In genomic region chr9:57075681-57076381, GRCm38 (mm10) we compare ENCODE assay signal across 8 mouse cellular contexts. TPM values are rescaled to one million over a fixed set of nuclear protein-coding genes. Genes with fewer than 3 reads are reported as not detected.
A peak's percentile ranks its signal among the peaks of the same experiment; 100 is the strongest.
DNase-seq lines count a peak whose midpoint lies in the region; ATAC-seq and TF ChIP-seq lines count a peak whose summit lies in the region.

No protein-coding gene starts in this region.

- H3K4me2 ChIP-seq in heart, embryonic 12.5 days = peak overlapping the region; percentile 82
- H3K4me2 ChIP-seq in kidney, postnatal 0 days (ENCODE audit: low read length) = peak overlapping the region; percentile 66
- H3K4me2 ChIP-seq in liver, embryonic 11.5 days = peak overlapping the region; percentile 95
- H3K4me2 ChIP-seq in stomach, embryonic 14.5 days (replicated peaks; ENCODE audit: low read depth, low read length) = peak overlapping the region; percentile 98

- ATAC-seq in erythroid progenitor cell, adult 5-6 weeks (replicated peaks; ENCODE audit: low FRiP score, poor library complexity, severe bottlenecking) = peak; percentile 60
- peak; percentile 86 for ATAC-seq in heart, embryonic 12.5 days (ENCODE audit: insufficient number of reproducible peaks, low FRiP score)
- ATAC-seq in kidney, postnatal 0 days (replicated peaks; ENCODE audit: low FRiP score, low read depth) = peak; percentile 87
- ATAC-seq in liver, embryonic 11.5 days (replicated peaks; ENCODE audit: low FRiP score) = peak; percentile 81
- peak; percentile 84 for ATAC-seq in stomach, embryonic 14.5 days (ENCODE audit: insufficient number of reproducible peaks, insufficient read depth, low FRiP score, low read depth)

- H3K4me1 ChIP-seq in heart, embryonic 12.5 days (replicated peaks) = peaks cover 25% of the 10 kb centered on the region
- peaks cover 4% of the 10 kb centered on the region for H3K4me1 ChIP-seq in kidney, postnatal 0 days (replicated peaks; ENCODE audit: insufficient read depth, low read length)
- peaks cover 18% of the 10 kb centered on the region for H3K4me1 ChIP-seq in liver, embryonic 11.5 days (replicated peaks; ENCODE audit: control insufficient read depth, insufficient read depth, low read length)
- H3K4me1 ChIP-seq in stomach, embryonic 14.5 days (ENCODE audit: control insufficient read depth, insufficient read depth, low read length) = peaks cover 10% of the 10 kb centered on the region; the same call in 1 of the 2 replicates

- DNase-seq in CD4-positive helper T cell, adult 2 months (ENCODE audit: low read depth, low spot score) = peak; percentile 100
- peak; percentile 100 for DNase-seq in brain, embryonic 18.5 days (ENCODE audit: low read depth, low spot score)
- peak; percentile 100 for DNase-seq in kidney, postnatal 0 days (ENCODE audit: low spot score)
- peak; percentile 97 for DNase-seq in liver, embryonic 11.5 days (ENCODE audit: low spot score)
- DNase-seq in naive thymus-derived CD4-positive, alpha-beta T cell, adult 2 months (ENCODE audit: low read depth) = peak; percentile 99

- under 1% methylated on average over 42 of the region's 43 CpGs for WGBS in heart, embryonic 12.5 days
- whole genome bisulfite sequencing in kidney, postnatal 0 days = under 1% methylated on average over 41 of the region's 43 CpGs
- under 1% methylated on average over 43 of the region's 43 CpGs for WGBS in liver, embryonic 11.5 days
- under 1% methylated on average over 43 of the region's 43 CpGs for WGBS in stomach, embryonic 14.5 days

- no peaks in the 10 kb centered on the region for H3K9me3 ChIP-seq in heart, embryonic 12.5 days (replicated peaks)
- H3K9me3 ChIP-seq in kidney, postnatal 0 days (replicated peaks; ENCODE audit: low read length) = no peaks in the 10 kb centered on the region
- H3K9me3 ChIP-seq in liver, embryonic 11.5 days (ENCODE audit: control insufficient read depth, low read length) = no peaks in the 10 kb centered on the region
- no peaks in the 10 kb centered on the region for H3K9me3 ChIP-seq in stomach, embryonic 14.5 days (ENCODE audit: control insufficient read depth, low read depth, low read length)

- peak overlapping the region; percentile 80 for H3K4me3 ChIP-seq in heart, embryonic 12.5 days
- H3K4me3 ChIP-seq in kidney, postnatal 0 days (replicated peaks; ENCODE audit: low read depth, low read length) = peak overlapping the region; percentile 84
- peak overlapping the region; percentile 97 for H3K4me3 ChIP-seq in liver, embryonic 11.5 days (ENCODE audit: low read depth, low read length)
- peak overlapping the region; percentile 74 for H3K4me3 ChIP-seq in stomach, embryonic 14.5 days (ENCODE audit: low read depth, low read length)

- peak overlapping the region; percentile 97 for H3K27ac ChIP-seq in heart, embryonic 12.5 days (ENCODE audit: poor library complexity, severe bottlenecking)
- H3K27ac ChIP-seq in kidney, postnatal 0 days = peak overlapping the region; percentile 98
- H3K27ac ChIP-seq in liver, embryonic 11.5 days (ENCODE audit: low read depth, low read length) = peak overlapping the region; percentile 99
- H3K27ac ChIP-seq in stomach, embryonic 14.5 days (ENCODE audit: low read length) = peak overlapping the region; percentile 98

- no peaks in the 10 kb centered on the region; the same call in 1 of the 2 replicates for H3K36me3 ChIP-seq in heart, embryonic 12.5 days
- no peaks in the 10 kb centered on the region for H3K36me3 ChIP-seq in kidney, postnatal 0 days (ENCODE audit: insufficient read depth, low read length)
- no peaks in the 10 kb centered on the region for H3K36me3 ChIP-seq in liver, embryonic 11.5 days (ENCODE audit: control insufficient read depth, insufficient read depth, low read length)
- H3K36me3 ChIP-seq in stomach, embryonic 14.5 days (ENCODE audit: control insufficient read depth, insufficient read depth, low read length) = no peaks in the 10 kb centered on the region

- no peaks in the 10 kb centered on the region for H3K27me3 ChIP-seq in heart, embryonic 12.5 days (replicated peaks)
- H3K27me3 ChIP-seq in kidney, postnatal 0 days (ENCODE audit: insufficient read depth, low read length) = no peaks in the 10 kb centered on the region
- H3K27me3 ChIP-seq in liver, embryonic 11.5 days (replicated peaks; ENCODE audit: control insufficient read depth, insufficient read depth, low read length) = no peaks in the 10 kb centered on the region
- H3K27me3 ChIP-seq in stomach, embryonic 14.5 days (ENCODE audit: control insufficient read depth, insufficient read depth, low read length) = no peaks in the 10 kb centered on the region

- peak overlapping the region; percentile 91 for H3K9ac ChIP-seq in heart, embryonic 12.5 days
- H3K9ac ChIP-seq in kidney, postnatal 0 days (ENCODE audit: low read depth, low read length) = peak overlapping the region; percentile 78; the same call in 1 of the 2 replicates
- peak overlapping the region; percentile 93 for H3K9ac ChIP-seq in liver, embryonic 11.5 days (ENCODE audit: low read depth, low read length)
- peak overlapping the region; percentile 60; the same call in 1 of the 2 replicates for H3K9ac ChIP-seq in stomach, embryonic 14.5 days (replicated peaks; ENCODE audit: low read depth, low read length)

- TF ChIP-seq CTCF in kidney, postnatal 0 days (IDR thresholded peaks at IDR 0.05; ENCODE audit: low read depth) = peak; percentile 23; the same call in 1 of the 2 replicates

RNA-seq across cellular contexts. Expression of gene Sin3a, which starts 4.0 kb away (rescaled TPM):
- 71.7 and 122 TPM in 2 replicates for total RNA-seq in erythroid progenitor cell, adult 5-6 weeks (2015; ENCODE audit: low replicate concordance)
- total RNA-seq in erythroid progenitor cell, adult 5-6 weeks (2017; ENCODE audit: low replicate concordance) = 59.9 and 75.3 TPM in 2 replicates
- 29.3 and 29.6 TPM in 2 replicates for polyA plus RNA-seq in heart, embryonic 12.5 days (2016; fragmentation: Nextera tagmentation; extraction: Ambion mirVana)
- 18.3 and 21.3 TPM in 2 replicates for polyA plus RNA-seq in kidney, postnatal 0 days (2015; fragmentation: Nextera tagmentation; extraction: Ambion mirVana)
- polyA plus RNA-seq in liver, embryonic 11.5 days (2014; fragmentation: Nextera tagmentation; extraction: Ambion mirVana) = 37.1 and 37.8 TPM in 2 replicates
- 42.7 and 46.4 TPM in 2 replicates for polyA plus RNA-seq in stomach, embryonic 14.5 days (2014; fragmentation: Nextera tagmentation; extraction: Ambion mirVana)

RNA-seq across cellular contexts. Expression of gene Man2c1, which starts 54.7 kb away (rescaled TPM):
- total RNA-seq in erythroid progenitor cell, adult 5-6 weeks (2015; ENCODE audit: low replicate concordance) = 22.3 and 32.3 TPM in 2 replicates
- 18.6 and 29.7 TPM in 2 replicates for total RNA-seq in erythroid progenitor cell, adult 5-6 weeks (2017; ENCODE audit: low replicate concordance)
- polyA plus RNA-seq in heart, embryonic 12.5 days (2016; fragmentation: Nextera tagmentation; extraction: Ambion mirVana) = 57.1 and 59.6 TPM in 2 replicates
- 47.7 and 53.9 TPM in 2 replicates for polyA plus RNA-seq in kidney, postnatal 0 days (2015; fragmentation: Nextera tagmentation; extraction: Ambion mirVana)
- 45.0 and 47.7 TPM in 2 replicates for polyA plus RNA-seq in liver, embryonic 11.5 days (2014; fragmentation: Nextera tagmentation; extraction: Ambion mirVana)
- 43.7 and 45.3 TPM in 2 replicates for polyA plus RNA-seq in stomach, embryonic 14.5 days (2014; fragmentation: Nextera tagmentation; extraction: Ambion mirVana)

Comparison
In these comparisons a context has a peak if more than half of its experiments do, and no peak if none do; other contexts are left out.
1. Peak in every context shown above with its lines: DNase-seq, ATAC-seq, H3K4me3 ChIP-seq and H3K27ac ChIP-seq.